Mouse (Mus musculus): ENCODE results near the gene Hagh. TPM values are rescaled to one million over a fixed set of nuclear protein-coding genes. Genes with fewer than 3 reads are reported as not detected.

Hagh gene
- polyA plus RNA-seq, 1 experiment = 352 TPM

- H3K27ac ChIP-seq (ENCODE audit: insufficient read depth, low read depth, low read length) = peak overlapping the region; percentile 9; the same call in 1 of the 2 replicates
- H3K4me3 ChIP-seq (ENCODE audit: low read depth, low read length) = peak overlapping the region; percentile 90
- peaks cover 13% of the 10 kb centered on the region for H3K4me1 ChIP-seq (ENCODE audit: control insufficient read depth, insufficient read depth, insufficient read length, low read length)
- H3K36me3 ChIP-seq (ENCODE audit: control insufficient read depth, insufficient read depth, low read length) = peaks cover 21% of the 10 kb centered on the region
- no peaks in the 10 kb centered on the region for H3K27me3 ChIP-seq (ENCODE audit: control insufficient read depth, insufficient read depth, low read length)
- TF ChIP-seq POLR2A (IDR thresholded peaks at IDR 0.05; ENCODE audit: low read depth, low read length) (no peak), CTCF (IDR thresholded peaks at IDR 0.05; ENCODE audit: extremely low read depth, insufficient read length, insufficient replicate concordance, low read depth, low read length) (no peak)
- WGBS = 15% methylated on average over 22 of the region's 22 CpGs
Measured at GRCm38 (mm10) chr17:24885356-24886133, 45.6 kb downstream of the Hagh start.

- Histone ChIP-seq H3K36me3 (ENCODE audit: control insufficient read depth, insufficient read depth, low read length) (peaks cover 29% of the 10 kb centered on the region), H3K27ac (ENCODE audit: insufficient read depth, low read depth, low read length) (peak within 1 kb of the TSS; percentile 57), H3K27me3 (ENCODE audit: control insufficient read depth, insufficient read depth, low read length) (no peaks in the 10 kb centered on the region), H3K4me1 (ENCODE audit: control insufficient read depth, insufficient read depth, insufficient read length, low read length) (peaks cover 13% of the 10 kb centered on the region), H3K4me3 (ENCODE audit: low read depth, low read length) (peak within 1 kb of the TSS; percentile 90)
- under 1% methylated on average over 69 of the region's 69 CpGs for WGBS
- TF ChIP-seq CTCF (IDR thresholded peaks at IDR 0.05; ENCODE audit: extremely low read depth, insufficient read length, insufficient replicate concordance, low read depth, low read length) (no peak), POLR2A (IDR thresholded peaks at IDR 0.05; ENCODE audit: low read depth, low read length) (peak; percentile 62)
Measured at GRCm38 (mm10) chr17:24886134-24886931, 46.4 kb downstream of the Hagh start, which contains the start of the genes Nubp2 and Spsb3. Nubp2 (minus strand) TSS chr17:24886349. Spsb3 (plus strand) TSS chr17:24886643.

DNA sequence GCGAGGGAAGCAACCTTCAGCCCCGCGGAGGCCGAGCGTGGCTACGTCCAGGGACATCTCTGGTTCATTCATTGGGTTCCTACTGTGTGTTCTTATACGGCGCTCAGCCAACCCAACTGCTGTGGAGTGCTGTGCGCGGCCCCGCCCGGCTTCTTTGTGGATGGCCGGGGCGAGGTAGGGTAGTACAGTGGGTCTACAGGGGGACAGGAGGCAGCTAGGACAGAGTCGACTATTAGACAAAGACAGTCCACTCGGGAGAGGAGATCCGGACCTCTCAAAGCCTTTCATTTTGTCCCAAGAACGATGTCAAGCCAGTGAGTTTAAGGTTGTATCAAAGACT lies 47.0 kb downstream of the Hagh start:
- Histone ChIP-seq H3K4me1 (ENCODE audit: control insufficient read depth, insufficient read depth, insufficient read length, low read length) (peaks cover 13% of the 10 kb centered on the region), H3K27ac (ENCODE audit: insufficient read depth, low read depth, low read length) (peak overlapping the region; percentile 57), H3K27me3 (ENCODE audit: control insufficient read depth, insufficient read depth, low read length) (no peaks in the 10 kb centered on the region), H3K36me3 (ENCODE audit: control insufficient read depth, insufficient read depth, low read length) (peaks cover 30% of the 10 kb centered on the region), H3K4me3 (ENCODE audit: low read depth, low read length) (peak overlapping the region; percentile 79)
- WGBS = 0% methylated on average over 18 of the region's 18 CpGs
- no peak for TF ChIP-seq POLR2A (IDR thresholded peaks at IDR 0.05; ENCODE audit: low read depth, low read length)
- TF ChIP-seq CTCF (IDR thresholded peaks at IDR 0.05; ENCODE audit: extremely low read depth, insufficient read length, insufficient replicate concordance, low read depth, low read length) = no peak

- no peak overlapping the region for H3K27ac ChIP-seq (ENCODE audit: insufficient read depth, low read depth, low read length)
- H3K27me3 ChIP-seq (ENCODE audit: control insufficient read depth, insufficient read depth, low read length) = no peaks in the 10 kb centered on the region
- H3K36me3 ChIP-seq (ENCODE audit: control insufficient read depth, insufficient read depth, low read length) = peaks cover 35% of the 10 kb centered on the region
- H3K4me1 ChIP-seq (ENCODE audit: control insufficient read depth, insufficient read depth, insufficient read length, low read length) = peaks cover 13% of the 10 kb centered on the region
- TF ChIP-seq POLR2A (IDR thresholded peaks at IDR 0.05; ENCODE audit: low read depth, low read length) = no peak
- TF ChIP-seq CTCF (IDR thresholded peaks at IDR 0.05; ENCODE audit: extremely low read depth, insufficient read length, insufficient replicate concordance, low read depth, low read length) = no peak
- peak overlapping the region; percentile 79 for H3K4me3 ChIP-seq (ENCODE audit: low read depth, low read length)
- 52% methylated on average over 18 of the region's 18 CpGs for WGBS
Measured at GRCm38 (mm10) chr17:24887291-24888080, 47.5 kb downstream of the Hagh start.

DNA sequence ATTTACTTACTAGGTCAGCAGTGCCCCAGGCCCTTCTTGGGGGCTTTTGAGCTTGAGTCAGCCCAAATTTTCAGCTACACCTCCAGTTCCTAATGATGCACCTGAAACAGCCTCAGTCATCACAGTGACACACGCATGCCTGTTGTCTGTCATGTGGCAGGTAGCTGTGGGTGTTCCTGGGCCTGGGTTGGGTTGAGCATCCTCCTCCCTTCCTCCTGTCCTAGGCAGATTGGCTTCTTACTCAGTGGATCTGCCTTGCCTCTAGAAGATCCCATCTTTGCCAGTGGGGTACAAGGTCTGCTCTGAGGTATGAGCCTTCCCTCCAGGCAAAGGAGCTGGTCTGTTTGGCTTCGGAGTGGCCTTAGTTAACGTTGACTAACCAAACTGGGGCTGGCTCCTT lies 48.9 kb downstream of the Hagh start:
- no peak for TF ChIP-seq POLR2A (IDR thresholded peaks at IDR 0.05; ENCODE audit: low read depth, low read length)
- TF ChIP-seq CTCF (IDR thresholded peaks at IDR 0.05; ENCODE audit: extremely low read depth, insufficient read length, insufficient replicate concordance, low read depth, low read length) = no peak
- H3K27me3 ChIP-seq (ENCODE audit: control insufficient read depth, insufficient read depth, low read length) = no peaks in the 10 kb centered on the region
- 75% methylated on average over 3 of the region's 3 CpGs for WGBS
- peaks cover 34% of the 10 kb centered on the region for H3K36me3 ChIP-seq (ENCODE audit: control insufficient read depth, insufficient read depth, low read length)
- no peak overlapping the region for H3K4me3 ChIP-seq (ENCODE audit: low read depth, low read length)
- no peak overlapping the region for H3K27ac ChIP-seq (ENCODE audit: insufficient read depth, low read depth, low read length)
- peaks cover 13% of the 10 kb centered on the region for H3K4me1 ChIP-seq (ENCODE audit: control insufficient read depth, insufficient read depth, insufficient read length, low read length)

- no peak for TF ChIP-seq POLR2A (IDR thresholded peaks at IDR 0.05; ENCODE audit: low read depth, low read length)
- TF ChIP-seq CTCF (IDR thresholded peaks at IDR 0.05; ENCODE audit: extremely low read depth, insufficient read length, insufficient replicate concordance, low read depth, low read length) = no peak
- no peaks in the 10 kb centered on the region for H3K27me3 ChIP-seq (ENCODE audit: control insufficient read depth, insufficient read depth, low read length)
- no peak overlapping the region for H3K27ac ChIP-seq (ENCODE audit: insufficient read depth, low read depth, low read length)
- H3K36me3 ChIP-seq (ENCODE audit: control insufficient read depth, insufficient read depth, low read length) = peaks cover 27% of the 10 kb centered on the region
- 82% methylated on average over 19 of the region's 19 CpGs for WGBS
- H3K4me3 ChIP-seq (ENCODE audit: low read depth, low read length) = no peak overlapping the region
- H3K4me1 ChIP-seq (ENCODE audit: control insufficient read depth, insufficient read depth, insufficient read length, low read length) = peaks cover 10% of the 10 kb centered on the region
Measured at GRCm38 (mm10) chr17:24890151-24891092, 50.5 kb downstream of the Hagh start.

Data from small intestine, adult 2 months (tissue).